Mouse (Mus musculus): ENCODE data around the gene Ccdc40.

DNA sequence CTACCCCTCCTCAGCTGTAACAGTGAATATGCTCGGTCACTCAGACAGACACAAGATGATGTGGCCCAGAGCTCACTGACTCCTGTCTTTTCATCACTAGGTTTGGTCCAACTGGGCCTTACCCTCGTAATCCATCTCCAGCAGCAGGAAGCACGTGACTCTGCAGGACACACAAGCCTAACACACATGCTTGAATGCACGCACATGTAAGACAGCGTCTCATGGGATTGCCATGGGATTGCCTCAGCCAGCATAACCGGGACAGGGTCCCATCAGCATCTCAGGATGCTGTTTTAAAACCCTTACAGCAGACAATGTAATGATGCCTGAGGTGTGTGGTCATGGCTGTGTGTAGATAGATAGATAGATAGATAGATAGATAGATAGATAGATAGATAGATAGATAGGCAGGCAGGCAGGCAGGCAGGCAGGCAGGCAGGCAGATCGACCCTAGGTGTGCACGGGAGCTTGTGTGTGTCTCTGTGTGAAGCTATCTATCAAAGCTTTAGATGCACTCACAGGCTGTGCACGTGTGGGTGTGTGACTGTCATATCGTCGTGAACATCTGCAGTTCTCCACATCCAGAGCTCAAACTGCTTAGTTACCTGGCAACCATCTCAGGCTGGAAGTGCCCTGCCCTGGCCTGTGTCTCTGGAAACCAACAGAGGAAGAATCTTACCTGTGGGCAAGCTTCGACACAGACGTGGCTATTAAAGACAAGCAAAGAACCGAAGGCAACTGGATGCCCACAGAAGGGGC is 47.4 kb upstream of the Ccdc40 start:
- TF ChIP-seq CTCF (IDR thresholded peaks at IDR 0.05; ENCODE audit: borderline replicate concordance, insufficient read depth, low read length) (no peak), POLR2A (IDR thresholded peaks at IDR 0.05; ENCODE audit: low read depth, low read length) (no peak)
